Mouse (Mus musculus): ENCODE results near the gene Vmn2r45. TPM values are rescaled to one million over a fixed set of nuclear protein-coding genes. Genes with fewer than 3 reads are reported as not detected.
"Not testable (repeated sequence)": the region's sequence is repeated elsewhere in the genome, so short reads cannot be mapped to it uniquely, and the experiment has no call there.

Gene Vmn2r45
- not detected in 2 replicates for polyA plus RNA-seq (2014; fragmentation: Nextera tagmentation; extraction: Ambion mirVana)

GRCm38 (mm10) chr7:8488975-8489374, at the start of gene Vmn2r45:
Vmn2r45 (minus strand) TSS chr7:8489075.
- not testable (repeated sequence) for H3K4me1 ChIP-seq (ENCODE audit: control insufficient read depth, insufficient read depth, low read length); H3K9me3 ChIP-seq (ENCODE audit: control insufficient read depth, low read length); H3K36me3 ChIP-seq (ENCODE audit: control insufficient read depth, insufficient read depth, low read length); ATAC-seq (ENCODE audit: low FRiP score, low TSS enrichment); H3K4me3 ChIP-seq (replicated peaks; ENCODE audit: low read depth, low read length); H3K9ac ChIP-seq (replicated peaks; ENCODE audit: low read length); DNase-seq; H3K4me2 ChIP-seq (ENCODE audit: low read length); H3K27me3 ChIP-seq (ENCODE audit: control insufficient read depth, insufficient read depth, low read length); H3K27ac ChIP-seq (replicated peaks; ENCODE audit: low read depth, low read length)
- 56% methylated on average over 1 of the region's 2 CpGs for WGBS

Other genes starting within 250 kb of the Vmn2r45 start
- not detected in 2 replicates for gene Vmn2r43, start 228.5 kb downstream of the Vmn2r45 start, polyA plus RNA-seq (2014; fragmentation: Nextera tagmentation; extraction: Ambion mirVana)
- not detected in 2 replicates for gene Vmn2r44, start 105.7 kb downstream of the Vmn2r45 start, polyA plus RNA-seq (2014; fragmentation: Nextera tagmentation; extraction: Ambion mirVana)

Data from midbrain, embryonic 14.5 days (tissue).